Mouse (Mus musculus) forebrain, embryonic 12.5 days (tissue): Measurements from ENCODE around the gene Guca2a. TPM values are rescaled to one million over a fixed set of nuclear protein-coding genes. Genes with fewer than 3 reads are reported as not detected.

Source experiments
- ATAC-seq: fragments of 200-750 bp; cut with Nextera tagmentation; 2 replicates; pipeline ENCODE4 v1.8.0; 2017; ENCODE audit warnings: moderate TSS enrichment; ENCODE audit not compliant: low FRiP score
- H3K27ac ChIP-seq: fragments of 300-500 bp; sonication (generic); 2 replicates; pipeline ENCODE4 v1.5.1; 2016; ENCODE audit warnings: mild to moderate bottlenecking
- H3K27me3 ChIP-seq: fragments of 300-500 bp; sonication (generic); 2 replicates; pipeline ENCODE4 v1.6.1; 2016; ENCODE audit warnings: mild to moderate bottlenecking
- H3K36me3 ChIP-seq: fragments of 300-500 bp; sonication (generic); replicated peaks from 2 replicates; pipeline ENCODE4 v1.6.1; 2016; ENCODE audit warnings: mild to moderate bottlenecking
- H3K4me1 ChIP-seq: fragments of 300-500 bp; sonication (generic); 2 replicates; pipeline ENCODE4 v1.6.1; 2016
- H3K4me2 ChIP-seq: fragments of 300-500 bp; sonication (generic); 2 replicates; pipeline ENCODE4 v1.6.1; 2016; ENCODE audit warnings: mild to moderate bottlenecking, moderate library complexity
- H3K4me3 ChIP-seq: fragments of 300-500 bp; sonication (generic); replicated peaks from 2 replicates; pipeline ENCODE4 v1.5.1; 2016; ENCODE audit warnings: mild to moderate bottlenecking
- H3K9ac ChIP-seq: fragments of 300-500 bp; sonication (generic); 2 replicates; pipeline ENCODE4 v1.6.1; 2016; ENCODE audit warnings: mild to moderate bottlenecking
- H3K9me3 ChIP-seq: fragments of 300-500 bp; sonication (generic); 2 replicates; pipeline ENCODE4 v1.6.1; 2016
- WGBS: fragments of 180-500 bp; shearing (Covaris S2); methylation state at CpG from one replicate; pipeline ENCODE4 v1.1.7; 2016; 5-methylcytosine and 5-hydroxymethylcytosine counted together
- polyA plus RNA-seq: library from polyadenylated mRNA; unstranded; fragments of >200 nt; fragmentation: Nextera tagmentation; extraction: Ambion mirVana; gene quantifications from 2 replicates; pipeline ENCODE4 v1.2.1, GENCODE M21; 2016

Gene Guca2a
- polyA plus RNA-seq, 1 experiment from 2014 or later: not detected

GRCm38 (mm10) chr4:119658246-119658645 is 20.7 kb downstream of the Guca2a start:
- 63% methylated on average over 1 of the region's 2 CpGs for WGBS
- H3K4me1 ChIP-seq: no peaks in the 10 kb centered on the region
- no peaks in the 10 kb centered on the region for H3K27me3 ChIP-seq
- ATAC-seq: no peak
- H3K4me2 ChIP-seq: no peak overlapping the region
- no peaks in the 10 kb centered on the region for H3K36me3 ChIP-seq
- no peak overlapping the region for H3K4me3 ChIP-seq
- H3K9ac ChIP-seq: no peak overlapping the region
- peaks cover 4% of the 10 kb centered on the region for H3K9me3 ChIP-seq
- no peak overlapping the region for H3K27ac ChIP-seq

GRCm38 (mm10) chr4:119658731-119659130 is 21.2 kb downstream of the Guca2a start, which contains the start of gene Guca2b:
Guca2b (minus strand) TSS chr4:119658954.
- Histone ChIP-seq H3K36me3 (no peaks in the 10 kb centered on the region), H3K27ac (no peak within 1 kb of the TSS), H3K9me3 (no peaks in the 10 kb centered on the region), H3K27me3 (no peaks in the 10 kb centered on the region), H3K4me3 (no peak within 1 kb of the TSS), H3K4me1 (no peaks in the 10 kb centered on the region), H3K4me2 (no peak within 1 kb of the TSS), H3K9ac (no peak within 1 kb of the TSS)
- ATAC-seq: no peak
- WGBS: 82% methylated on average over 4 of the region's 4 CpGs

- Histone ChIP-seq H3K4me2 (no peak overlapping the region), H3K27me3 (no peaks in the 10 kb centered on the region)
These were observed 22.5 kb downstream of the Guca2a start for GRCm38 (mm10) chr4:119660007-119660406.

GRCm38 (mm10) chr4:119662151-119662550 is 24.6 kb downstream of the Guca2a start:
- 78% methylated on average over 4 of the region's 4 CpGs for WGBS
- Histone ChIP-seq H3K4me2 (no peak overlapping the region), H3K4me3 (no peak overlapping the region), H3K27me3 (no peaks in the 10 kb centered on the region), H3K27ac (no peak overlapping the region), H3K9me3 (no peaks in the 10 kb centered on the region), H3K36me3 (no peaks in the 10 kb centered on the region), H3K9ac (no peak overlapping the region), H3K4me1 (peaks cover 3% of the 10 kb centered on the region; the same call in 1 of the 2 replicates)
- no peak for ATAC-seq

More at GRCm38 (mm10) chr4:119660007-119660406, 22.5 kb downstream of the Guca2a start:
- no peak overlapping the region for H3K9ac ChIP-seq
- H3K36me3 ChIP-seq: no peaks in the 10 kb centered on the region
- 84% methylated on average over 8 of the region's 8 CpGs for WGBS
- H3K9me3 ChIP-seq: no peaks in the 10 kb centered on the region
- no peak overlapping the region for H3K27ac ChIP-seq
- no peaks in the 10 kb centered on the region for H3K4me1 ChIP-seq
- ATAC-seq: no peak
- H3K4me3 ChIP-seq: no peak overlapping the region

- ATAC-seq: no peak
- no peak overlapping the region for H3K4me2 ChIP-seq
- 91% methylated on average over 7 of the region's 7 CpGs for WGBS
These were observed 25.5 kb downstream of the Guca2a start for GRCm38 (mm10) chr4:119662976-119663375.

GRCm38 (mm10) chr4:119663409-119664095 is 26.0 kb downstream of the Guca2a start:
- Histone ChIP-seq H3K4me3 (no peak overlapping the region), H3K36me3 (no peaks in the 10 kb centered on the region), H3K9ac (no peak overlapping the region), H3K4me1 (peaks cover 3% of the 10 kb centered on the region; the same call in 1 of the 2 replicates), H3K27me3 (no peaks in the 10 kb centered on the region), H3K4me2 (no peak overlapping the region), H3K27ac (no peak overlapping the region), H3K9me3 (no peaks in the 10 kb centered on the region)
- WGBS: 94% methylated on average over 14 of the region's 14 CpGs
- no peak for ATAC-seq

More at GRCm38 (mm10) chr4:119662976-119663375, 25.5 kb downstream of the Guca2a start:
- Histone ChIP-seq H3K9ac (no peak overlapping the region), H3K36me3 (no peaks in the 10 kb centered on the region), H3K4me3 (no peak overlapping the region), H3K9me3 (no peaks in the 10 kb centered on the region), H3K4me1 (peaks cover 3% of the 10 kb centered on the region; the same call in 1 of the 2 replicates), H3K27me3 (no peaks in the 10 kb centered on the region), H3K27ac (no peak overlapping the region)

GRCm38 (mm10) chr4:119665166-119665565 is 27.7 kb downstream of the Guca2a start:
- Histone ChIP-seq H3K9ac (no peak overlapping the region), H3K9me3 (no peaks in the 10 kb centered on the region), H3K4me1 (peaks cover 14% of the 10 kb centered on the region), H3K4me2 (no peak overlapping the region), H3K36me3 (no peaks in the 10 kb centered on the region), H3K27ac (no peak overlapping the region), H3K27me3 (no peaks in the 10 kb centered on the region), H3K4me3 (no peak overlapping the region)
- no peak for ATAC-seq
- 92% methylated on average over 2 of the region's 2 CpGs for WGBS

GRCm38 (mm10) chr4:119666116-119666515 is 28.6 kb downstream of the Guca2a start:
- no peak for ATAC-seq
- H3K27ac ChIP-seq: no peak overlapping the region
- H3K9me3 ChIP-seq: no peaks in the 10 kb centered on the region
- no peak overlapping the region for H3K9ac ChIP-seq
- H3K4me1 ChIP-seq: peaks cover 20% of the 10 kb centered on the region
- no peaks in the 10 kb centered on the region for H3K27me3 ChIP-seq
- no peak overlapping the region for H3K4me3 ChIP-seq
- WGBS: 35% methylated on average over 8 of the region's 8 CpGs
- no peaks in the 10 kb centered on the region for H3K36me3 ChIP-seq
- H3K4me2 ChIP-seq: no peak overlapping the region

- Histone ChIP-seq H3K9me3 (no peaks in the 10 kb centered on the region), H3K27ac (no peak overlapping the region), H3K9ac (no peak overlapping the region), H3K4me3 (no peak overlapping the region), H3K4me2 (no peak overlapping the region), H3K27me3 (no peaks in the 10 kb centered on the region), H3K36me3 (no peaks in the 10 kb centered on the region), H3K4me1 (peaks cover 20% of the 10 kb centered on the region)
- ATAC-seq: no peak; the same call in 1 of the 2 replicates
- 23% methylated on average over 5 of the region's 5 CpGs for WGBS
These were observed 29.9 kb downstream of the Guca2a start for GRCm38 (mm10) chr4:119667454-119667853.

- H3K27ac ChIP-seq: no peak overlapping the region
- no peak for ATAC-seq
- peaks cover 20% of the 10 kb centered on the region for H3K4me1 ChIP-seq
- no peaks in the 10 kb centered on the region for H3K27me3 ChIP-seq
- H3K4me2 ChIP-seq: no peak overlapping the region
- no peaks in the 10 kb centered on the region for H3K9me3 ChIP-seq
- H3K36me3 ChIP-seq: no peaks in the 10 kb centered on the region
- 92% methylated on average over 3 of the region's 3 CpGs for WGBS
- H3K4me3 ChIP-seq: no peak overlapping the region
- no peak overlapping the region for H3K9ac ChIP-seq
These were observed 30.7 kb downstream of the Guca2a start for GRCm38 (mm10) chr4:119668185-119668584.

- H3K4me1 ChIP-seq: peaks cover 20% of the 10 kb centered on the region
- no peak overlapping the region for H3K9ac ChIP-seq
- H3K4me2 ChIP-seq: no peak overlapping the region
- no peak overlapping the region for H3K27ac ChIP-seq
- no peaks in the 10 kb centered on the region for H3K9me3 ChIP-seq
- ATAC-seq: no peak
- WGBS: 93% methylated on average over 4 of the region's 4 CpGs
- no peaks in the 10 kb centered on the region for H3K36me3 ChIP-seq
- H3K27me3 ChIP-seq: no peaks in the 10 kb centered on the region
- H3K4me3 ChIP-seq: no peak overlapping the region
These were observed 31.1 kb downstream of the Guca2a start for GRCm38 (mm10) chr4:119668596-119668995.

GRCm38 (mm10) chr4:119669356-119670209 is 32.1 kb downstream of the Guca2a start:
- Histone ChIP-seq H3K9me3 (no peaks in the 10 kb centered on the region), H3K36me3 (no peaks in the 10 kb centered on the region), H3K27ac (peak overlapping the region; percentile 37), H3K9ac (no peak overlapping the region), H3K27me3 (no peaks in the 10 kb centered on the region), H3K4me3 (no peak overlapping the region), H3K4me2 (no peak overlapping the region), H3K4me1 (peaks cover 20% of the 10 kb centered on the region)
- peak; percentile 59 for ATAC-seq
- 61% methylated on average over 10 of the region's 10 CpGs for WGBS
